Mouse (Mus musculus) lung, adult 2 months (tissue): ENCODE measurements around the gene Slc16a14.

Source experiments
- CTCF ChIP-seq: fragments of 200-500 bp; IDR thresholded peaks from 2 replicates; pipeline ENCODE4 v1.5.1; 2011; ENCODE audit warnings: mild to moderate bottlenecking, low read length, control low read depth; ENCODE audit not compliant: insufficient read depth
- POLR2A ChIP-seq: fragments of 200-500 bp; IDR thresholded peaks from 2 replicates; pipeline ENCODE4 v1.6.1; 2011; ENCODE audit warnings: low read depth, mild to moderate bottlenecking, control low read depth, low read length, borderline replicate concordance; ENCODE audit errors: extremely low read depth

- no peak for TF ChIP-seq CTCF
- TF ChIP-seq POLR2A = no peak
These were observed 68.7 kb downstream of the Slc16a14 start for GRCm38 (mm10) chr1:84866231-84866630.
